Mouse (Mus musculus) cortical plate, adult 2 months (tissue): Measurements from ENCODE around the gene Nek1.

ENCODE experiments used
- CTCF ChIP-seq: fragments of 200-500 bp; IDR thresholded peaks from 2 replicates; pipeline ENCODE4 v1.5.1; 2011; ENCODE audit warnings: mild to moderate bottlenecking, control low read depth, low read length; ENCODE audit not compliant: insufficient read depth; ENCODE audit errors: extremely low read depth
- POLR2A ChIP-seq: fragments of 200-500 bp; IDR thresholded peaks from 2 replicates; pipeline ENCODE4 v1.6.1; 2011; ENCODE audit warnings: mild to moderate bottlenecking, low read length, control low read depth; ENCODE audit not compliant: insufficient read depth; ENCODE audit errors: extremely low read depth

GRCm38 (mm10) chr8:61177680-61178593 is 184.9 kb downstream of the Nek1 start:
- TF ChIP-seq POLR2A: no peak
- no peak for TF ChIP-seq CTCF
